Mouse (Mus musculus) granulocyte monocyte progenitor cell, adult 5-6 weeks (primary cell): ENCODE data around the gene Lrmda. TPM values are rescaled to one million over a fixed set of nuclear protein-coding genes. Genes with fewer than 3 reads are reported as not detected.

ENCODE experiments used
- ATAC-seq: replicated peaks from 2 replicates; pipeline ENCODE4 v1.8.0; 2016; ENCODE audit warnings: mild to moderate bottlenecking, moderate TSS enrichment, inconsistent platforms; ENCODE audit not compliant: poor library complexity, severe bottlenecking
- total RNA-seq, 2 experiments: library from RNA; stranded (forward) in 1 of 2; stranded (reverse) in 1 of 2; fragments of 200-712, 200-1000 nt in 1 of 2; fragments of >200 nt in 1 of 2; fragmentation: Nextera tagmentation in 1 of 2; gene quantifications; 2 replicates each; pipeline ENCODE4 v1.2.3; 2014 to 2017

Gene Lrmda
- total RNA-seq, 2 experiments from 2014 or later, result 19.3 to 30.9 TPM

- ATAC-seq, result no peak
These were observed 268.7 kb downstream of the Lrmda start for GRCm38 (mm10) chr14:22288179-22288578.

GRCm38 (mm10) chr14:22289380-22289922, 269.9 kb downstream of the Lrmda start:
- ATAC-seq, result no peak

GRCm38 (mm10) chr14:22294371-22294770, 274.9 kb downstream of the Lrmda start:
- peak; percentile 40 for ATAC-seq

GRCm38 (mm10) chr14:22296655-22297239, 277.2 kb downstream of the Lrmda start:
- no peak for ATAC-seq

GRCm38 (mm10) chr14:22306759-22307158, 287.2 kb downstream of the Lrmda start:
- ATAC-seq, result no peak

GRCm38 (mm10) chr14:22308059-22308458, 288.5 kb downstream of the Lrmda start:
- ATAC-seq, result 0 out of 2 replicates have a peak, but pooled peaks have one; percentile 33

- ATAC-seq, result no peak
These were observed 303.5 kb downstream of the Lrmda start for GRCm38 (mm10) chr14:22323058-22323457.

- no peak for ATAC-seq
These were observed 304.2 kb downstream of the Lrmda start for GRCm38 (mm10) chr14:22323530-22324292.

- no peak for ATAC-seq
These were observed 306.9 kb downstream of the Lrmda start for GRCm38 (mm10) chr14:22326218-22326964.

- no peak for ATAC-seq
These were observed 309.7 kb downstream of the Lrmda start for GRCm38 (mm10) chr14:22329191-22329590.

- no peak for ATAC-seq
These were observed 315.7 kb downstream of the Lrmda start for GRCm38 (mm10) chr14:22335101-22335820.

- no peak for ATAC-seq
These were observed 319.7 kb downstream of the Lrmda start for GRCm38 (mm10) chr14:22339176-22339575.

GRCm38 (mm10) chr14:22343357-22343756, 323.8 kb downstream of the Lrmda start:
- no peak for ATAC-seq

GRCm38 (mm10) chr14:22345248-22345647, 325.7 kb downstream of the Lrmda start:
- no peak for ATAC-seq

- no peak for ATAC-seq
These were observed 334.1 kb downstream of the Lrmda start for GRCm38 (mm10) chr14:22353626-22354025.

GRCm38 (mm10) chr14:22354769-22355574, 335.5 kb downstream of the Lrmda start:
- no peak for ATAC-seq

GRCm38 (mm10) chr14:22357991-22358503, 338.5 kb downstream of the Lrmda start:
- ATAC-seq, result no peak

GRCm38 (mm10) chr14:22364010-22364748, 344.7 kb downstream of the Lrmda start:
- no peak for ATAC-seq
